Comparison of ENCODE assay signal across 17 mouse cellular contexts in genomic region chr10:6262029-6262428, GRCm38 (mm10).
"Had no signal": no experiment of that assay in that cellular context is flagged by ENCODE, and none has a peak within 500 bp of the region (broad histone marks: within the 10 kb centered on the region; RNA-seq: fewer than 3 reads in every experiment).

No protein-coding gene starts in this region.

- H3K27me3 ChIP-seq: kidney, embryonic 15.5 days; liver, embryonic 13.5 days; stomach, embryonic 15.5 days had no signal

- H3K4me2 ChIP-seq: kidney, embryonic 15.5 days; liver, embryonic 13.5 days; midbrain, embryonic 11.5 days; stomach, embryonic 15.5 days had no signal

- H3K4me3 ChIP-seq: kidney, embryonic 15.5 days; left cerebral cortex, adult 2 months; liver, embryonic 13.5 days; stomach, embryonic 15.5 days had no signal

- H3K9ac ChIP-seq: kidney, embryonic 15.5 days; liver, embryonic 13.5 days; stomach, embryonic 15.5 days had no signal

- H3K27ac ChIP-seq: kidney, embryonic 15.5 days; left cerebral cortex, adult 2 months; liver, embryonic 13.5 days; stomach, embryonic 15.5 days had no signal

- DNase-seq: kidney, adult 11 months; kidney, adult 8-10 months; kidney, postnatal 10 days; kidney, postnatal 36 days; layer of hippocampus, postnatal 36 days; liver, embryonic 13.5 days; lung, adult 2 months; lung, postnatal 14 days; lung, postnatal 4 days; right cerebral cortex, adult 18-20 months; right cerebral cortex, postnatal 14 days; right cerebral cortex, postnatal 4 days; thymus, postnatal 36 days had no signal

- H3K9me3 ChIP-seq: kidney, embryonic 15.5 days; liver, embryonic 13.5 days; stomach, embryonic 15.5 days had no signal

- H3K4me1 ChIP-seq: kidney, embryonic 15.5 days; liver, embryonic 13.5 days; stomach, embryonic 15.5 days had no signal

- H3K36me3 ChIP-seq: kidney, embryonic 15.5 days; liver, embryonic 13.5 days; stomach, embryonic 15.5 days had no signal
